Mouse (Mus musculus): ENCODE results near the gene Nudt7. TPM values are rescaled to one million over a fixed set of nuclear protein-coding genes. Genes with fewer than 3 reads are reported as not detected.

The Nudt7 gene
- 10 to 100 TPM in 2 of 3 experiments, 1 to 10 TPM in 1; 8.8 to 13.6 (median 11.9) TPM for polyA plus RNA-seq (2017; shearing (Covaris generic))

GRCm38 (mm10) chr8:114133510-114134362 lies at the start of gene Nudt7:
Nudt7 (plus strand) TSS chr8:114133557.
- peak; percentile 98 for ATAC-seq

- ATAC-seq: no peak
Observed at GRCm38 (mm10) chr8:114087932-114088331, 45.4 kb upstream of the Nudt7 start.

GRCm38 (mm10) chr8:114090736-114091135 lies 42.6 kb upstream of the Nudt7 start:
- no peak for ATAC-seq

GRCm38 (mm10) chr8:114093321-114093720 lies 40.0 kb upstream of the Nudt7 start:
- no peak for ATAC-seq

GRCm38 (mm10) chr8:114094526-114094925 lies 38.8 kb upstream of the Nudt7 start:
- ATAC-seq: no peak

GRCm38 (mm10) chr8:114100561-114101206 lies 32.7 kb upstream of the Nudt7 start:
- ATAC-seq: no peak

- no peak for ATAC-seq
Observed at GRCm38 (mm10) chr8:114103401-114103800, 30.0 kb upstream of the Nudt7 start.

GRCm38 (mm10) chr8:114105971-114106370 lies 27.4 kb upstream of the Nudt7 start:
- ATAC-seq: no peak

- ATAC-seq: no peak
Observed at GRCm38 (mm10) chr8:114109365-114110140, 23.8 kb upstream of the Nudt7 start.

GRCm38 (mm10) chr8:114115076-114115475 lies 18.3 kb upstream of the Nudt7 start:
- no peak for ATAC-seq

GRCm38 (mm10) chr8:114116049-114116448 lies 17.3 kb upstream of the Nudt7 start:
- no peak for ATAC-seq

GRCm38 (mm10) chr8:114117439-114117838 lies 15.9 kb upstream of the Nudt7 start:
- no peak for ATAC-seq

- ATAC-seq: no peak
Observed at GRCm38 (mm10) chr8:114121781-114122180, 11.6 kb upstream of the Nudt7 start.

GRCm38 (mm10) chr8:114123611-114124010 lies 9.7 kb upstream of the Nudt7 start:
- no peak for ATAC-seq

- ATAC-seq: no peak
Observed at GRCm38 (mm10) chr8:114124084-114124750, 9.1 kb upstream of the Nudt7 start.

GRCm38 (mm10) chr8:114130838-114131237 lies 2.5 kb upstream of the Nudt7 start:
- ATAC-seq: no peak

- ATAC-seq: no peak
Observed at GRCm38 (mm10) chr8:114131421-114131820, 1.9 kb upstream of the Nudt7 start.

GRCm38 (mm10) chr8:114133050-114133509 lies 277 bp upstream of the Nudt7 start:
- no peak for ATAC-seq

GRCm38 (mm10) chr8:114136750-114137149 lies 3.4 kb downstream of the Nudt7 start:
- ATAC-seq: no peak

- ATAC-seq: no peak
Observed at GRCm38 (mm10) chr8:114137181-114137580, 3.8 kb downstream of the Nudt7 start.

- no peak for ATAC-seq
Observed at GRCm38 (mm10) chr8:114140437-114140836, 7.1 kb downstream of the Nudt7 start.

GRCm38 (mm10) chr8:114142199-114142598 lies 8.8 kb downstream of the Nudt7 start:
- no peak for ATAC-seq
